14 mouse cellular contexts compared by ENCODE assay signal in the genomic region with DNA sequence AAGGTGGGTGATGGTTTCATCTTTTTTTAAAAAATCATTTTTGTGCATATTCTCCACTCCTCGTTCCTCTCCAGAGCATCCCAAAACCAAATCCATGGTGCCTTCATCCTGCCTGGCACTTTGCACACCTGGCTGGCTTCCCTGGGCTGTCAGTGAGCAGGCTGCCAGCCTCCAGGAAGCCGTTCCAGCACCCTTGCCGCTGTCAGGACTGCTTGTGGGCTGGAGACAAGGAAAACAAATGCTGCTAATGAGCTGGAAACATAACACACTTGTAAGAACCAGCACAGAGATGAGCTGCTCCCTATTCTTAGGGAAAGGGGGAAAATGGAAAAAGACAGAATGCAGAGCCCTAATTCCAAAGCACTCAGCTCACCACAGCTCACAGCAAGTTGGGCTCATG.
DNase-seq lines count a peak whose midpoint lies in the region; ATAC-seq and TF ChIP-seq lines count a peak whose summit lies in the region.
"Had no signal": no experiment of that assay in that cellular context is flagged by ENCODE, and none has a peak within 500 bp of the region (broad histone marks: within the 10 kb centered on the region; RNA-seq: fewer than 3 reads in every experiment).

No protein-coding gene starts in this region.

- H3K4me3 ChIP-seq in layer of hippocampus, adult 2 months: no peak overlapping the region
- H3K4me3 ChIP-seq: embryonic facial prominence, embryonic 13.5 days; heart, adult 2 months; limb, embryonic 15.5 days had no signal

- DNase-seq in frontal cortex, postnatal 10 days (ENCODE audit: low spot score in 2 of 2): no peak
- peak; percentile 23 to 36 for DNase-seq in layer of hippocampus, adult 2 months (ENCODE audit: low spot score in 2 of 2)
- peak; percentile 12 to 40 for DNase-seq in left cerebral cortex, adult 18-20 months (ENCODE audit: low spot score in 2 of 2)
- peak; percentile 21 for DNase-seq in right cerebral cortex, postnatal 14 days
- no peak for DNase-seq in thymus, postnatal 36 days
- DNase-seq: heart, adult 2 months; heart, postnatal 10 days; thymus, adult 2 months had no signal

- no peak for TF ChIP-seq CTCF in layer of hippocampus, adult 2 months (conservative IDR thresholded peaks at IDR 0.05)

- peak; percentile 95 for ATAC-seq in frontal cortex, adult (ENCODE audit: low TSS enrichment)
- no peak for ATAC-seq in granulocyte monocyte progenitor cell, adult 5-6 weeks (replicated peaks; ENCODE audit: poor library complexity, severe bottlenecking)
- ATAC-seq: activated CD4-positive, CD25-positive, alpha-beta regulatory T cell, adult 4 months; inflammation-experienced regulatory T-cells, adult 6 months had no signal

- H3K27ac ChIP-seq in layer of hippocampus, adult 2 months: peak overlapping the region; percentile 68
- H3K27ac ChIP-seq: embryonic facial prominence, embryonic 13.5 days; heart, adult 2 months; limb, embryonic 15.5 days had no signal

Comparison
In these comparisons a context has a peak if more than half of its experiments do, and no peak if none do; other contexts are left out.
1. DNase-seq: peak in layer of hippocampus, adult 2 months (2 of 2), left cerebral cortex, adult 18-20 months (2 of 2) and right cerebral cortex, postnatal 14 days (single experiment); none in frontal cortex, postnatal 10 days (0 of 2) and thymus, postnatal 36 days (0 of 2).